Mouse (Mus musculus) forebrain, embryonic 15.5 days (tissue): ENCODE results near the gene Crtap. TPM values are rescaled to one million over a fixed set of nuclear protein-coding genes. Genes with fewer than 3 reads are reported as not detected.

Source experiments
- ATAC-seq: fragments of 200-750 bp; cut with Nextera tagmentation; replicated peaks from 2 replicates; pipeline ENCODE4 v1.8.0; 2017; ENCODE audit warnings: mild to moderate bottlenecking, moderate TSS enrichment, moderate library complexity
- H3K27ac ChIP-seq: fragments of 300-500 bp; sonication (generic); replicated peaks from 2 replicates; pipeline ENCODE4 v1.5.1; 2015; ENCODE audit warnings: mild to moderate bottlenecking, inconsistent platforms
- H3K27me3 ChIP-seq: fragments of 300-500 bp; sonication (generic); 2 replicates; pipeline ENCODE4 v1.6.1; 2015; ENCODE audit warnings: inconsistent platforms
- H3K36me3 ChIP-seq: fragments of 300-500 bp; sonication (generic); 2 replicates; pipeline ENCODE4 v1.6.1; 2015; ENCODE audit warnings: mild to moderate bottlenecking, inconsistent platforms
- H3K4me1 ChIP-seq: fragments of 300-500 bp; sonication (generic); 2 replicates; pipeline ENCODE4 v1.6.1; 2015; ENCODE audit warnings: inconsistent platforms
- H3K4me2 ChIP-seq: fragments of 300-500 bp; sonication (generic); replicated peaks from 2 replicates; pipeline ENCODE4 v1.6.1; 2015; ENCODE audit warnings: mild to moderate bottlenecking, inconsistent platforms
- H3K4me3 ChIP-seq: fragments of 300-500 bp; sonication (generic); 2 replicates; pipeline ENCODE4 v1.5.1; 2015; ENCODE audit warnings: mild to moderate bottlenecking, inconsistent platforms
- H3K9ac ChIP-seq: fragments of 300-500 bp; sonication (generic); replicated peaks from 2 replicates; pipeline ENCODE4 v1.6.1; 2015; ENCODE audit warnings: mild to moderate bottlenecking, inconsistent platforms
- H3K9me3 ChIP-seq: fragments of 300-500 bp; sonication (generic); 2 replicates; pipeline ENCODE4 v1.6.1; 2016; ENCODE audit warnings: inconsistent platforms
- WGBS: fragments of 180-500 bp; shearing (Covaris S2); methylation state at CpG from one replicate; pipeline ENCODE4 v1.1.7; 2015; ENCODE audit warnings: mixed read lengths; 5-methylcytosine and 5-hydroxymethylcytosine counted together
- polyA plus RNA-seq: library from polyadenylated mRNA; unstranded; fragments of >200 nt; fragmentation: Nextera tagmentation; extraction: Ambion mirVana; gene quantifications from 2 replicates; pipeline ENCODE4 v1.2.1, GENCODE M21; 2015

Gene Crtap
- 19.9 and 20.2 TPM in 2 replicates for polyA plus RNA-seq

GRCm38 (mm10) chr9:114389905-114390748, at the start of gene Crtap:
Gene Crtap, minus strand, starts transcription at chr9:114390675.
- H3K27ac ChIP-seq = 0 out of 2 replicates have a peak within 1 kb of the TSS, but pooled peaks have one; percentile 17
- H3K9ac ChIP-seq = peak within 1 kb of the TSS; percentile 70
- no peaks in the 10 kb centered on the region for H3K27me3 ChIP-seq
- H3K4me1 ChIP-seq = peaks cover 5% of the 10 kb centered on the region; the same call in 1 of the 2 replicates
- no peaks in the 10 kb centered on the region for H3K36me3 ChIP-seq
- H3K9me3 ChIP-seq = no peaks in the 10 kb centered on the region; the same call in 1 of the 2 replicates
- peak within 1 kb of the TSS; percentile 95 for H3K4me2 ChIP-seq
- H3K4me3 ChIP-seq = peak within 1 kb of the TSS; percentile 74
- ATAC-seq = peak; percentile 82
- under 1% methylated on average over 96 of the region's 96 CpGs for WGBS

DNA sequence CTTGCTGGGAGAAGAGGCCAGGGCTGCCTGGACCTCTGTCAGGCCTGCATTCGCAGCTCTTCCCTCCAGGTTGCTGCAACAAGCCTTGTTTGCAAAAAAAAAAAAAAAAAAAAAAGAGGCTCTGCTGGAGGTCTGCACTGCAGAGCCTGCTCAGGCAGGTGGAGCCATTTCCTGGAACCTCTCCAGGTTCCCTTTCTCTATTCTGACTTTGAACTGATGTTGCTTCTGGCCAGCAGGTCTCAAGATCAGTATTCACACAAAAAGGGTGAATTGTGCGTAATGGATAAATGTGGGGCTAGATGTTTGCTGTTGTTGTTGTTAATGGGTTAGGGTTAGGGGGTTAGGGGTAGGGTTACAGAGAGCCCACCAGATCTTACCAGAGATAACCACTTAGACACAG, 45.2 kb upstream of the Crtap start:
- Histone ChIP-seq H3K4me3 (no peak overlapping the region), H3K27ac (no peak overlapping the region), H3K4me2 (no peak overlapping the region), H3K36me3 (peaks cover 7% of the 10 kb centered on the region), H3K4me1 (no peaks in the 10 kb centered on the region), H3K9ac (no peak overlapping the region), H3K9me3 (peaks cover 5% of the 10 kb centered on the region; the same call in 1 of the 2 replicates), H3K27me3 (no peaks in the 10 kb centered on the region)
- WGBS = 95% methylated on average over 2 of the region's 2 CpGs
- ATAC-seq = no peak

DNA sequence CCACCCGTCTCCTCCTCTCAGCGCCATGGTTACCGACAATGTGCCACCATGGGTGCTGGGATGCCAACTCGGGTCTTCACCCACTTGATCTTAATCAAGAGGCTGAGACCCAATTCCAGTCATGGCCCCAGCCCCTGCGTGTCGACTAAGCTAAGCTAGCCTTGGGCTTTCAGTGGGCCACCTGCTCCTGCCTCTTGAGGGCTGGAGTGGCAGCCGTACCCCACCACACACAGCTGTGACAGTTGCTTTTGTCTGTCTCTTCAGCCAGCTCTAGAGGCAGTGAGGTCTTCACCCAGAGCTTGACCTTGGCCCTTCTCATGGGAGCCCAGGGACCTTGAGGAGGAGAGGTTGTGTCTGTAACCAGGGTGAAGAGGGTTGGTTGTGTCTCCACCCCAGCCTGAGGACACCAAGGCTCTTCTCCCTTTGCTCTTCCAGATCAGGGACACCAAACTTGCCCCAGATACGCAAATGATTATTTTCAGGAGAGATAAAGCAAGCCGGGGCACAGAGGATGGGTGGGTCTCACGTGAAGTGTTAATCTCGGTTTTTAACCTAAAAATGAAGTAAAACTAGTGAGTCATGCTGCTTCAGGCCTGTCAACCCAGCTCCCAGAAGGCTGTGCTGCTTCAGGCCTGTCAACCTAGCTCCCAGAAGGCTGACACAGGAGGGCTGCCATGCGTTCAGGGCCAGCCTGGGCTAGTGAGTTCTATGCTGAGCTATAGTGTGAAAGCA, 37.8 kb upstream of the Crtap start:
- WGBS = 88% methylated on average over 12 of the region's 12 CpGs
- H3K27ac ChIP-seq = no peak overlapping the region
- no peak overlapping the region for H3K4me2 ChIP-seq
- H3K4me3 ChIP-seq = no peak overlapping the region
- no peaks in the 10 kb centered on the region for H3K4me1 ChIP-seq
- H3K27me3 ChIP-seq = no peaks in the 10 kb centered on the region
- no peaks in the 10 kb centered on the region for H3K9me3 ChIP-seq
- ATAC-seq = no peak
- H3K36me3 ChIP-seq = peaks cover 6% of the 10 kb centered on the region
- H3K9ac ChIP-seq = no peak overlapping the region

- Histone ChIP-seq H3K36me3 (peaks cover 6% of the 10 kb centered on the region), H3K9me3 (no peaks in the 10 kb centered on the region), H3K27ac (no peak overlapping the region), H3K4me2 (no peak overlapping the region), H3K4me1 (no peaks in the 10 kb centered on the region), H3K4me3 (no peak overlapping the region), H3K27me3 (no peaks in the 10 kb centered on the region), H3K9ac (no peak overlapping the region)
- ATAC-seq = no peak
- WGBS = 92% methylated on average over 8 of the region's 8 CpGs
These were observed 37.0 kb upstream of the Crtap start for GRCm38 (mm10) chr9:114427425-114427824.

- 95% methylated on average over 5 of the region's 5 CpGs for WGBS
- Histone ChIP-seq H3K4me2 (no peak overlapping the region), H3K9ac (no peak overlapping the region)
These were observed 35.7 kb upstream of the Crtap start for GRCm38 (mm10) chr9:114426201-114426600.

DNA sequence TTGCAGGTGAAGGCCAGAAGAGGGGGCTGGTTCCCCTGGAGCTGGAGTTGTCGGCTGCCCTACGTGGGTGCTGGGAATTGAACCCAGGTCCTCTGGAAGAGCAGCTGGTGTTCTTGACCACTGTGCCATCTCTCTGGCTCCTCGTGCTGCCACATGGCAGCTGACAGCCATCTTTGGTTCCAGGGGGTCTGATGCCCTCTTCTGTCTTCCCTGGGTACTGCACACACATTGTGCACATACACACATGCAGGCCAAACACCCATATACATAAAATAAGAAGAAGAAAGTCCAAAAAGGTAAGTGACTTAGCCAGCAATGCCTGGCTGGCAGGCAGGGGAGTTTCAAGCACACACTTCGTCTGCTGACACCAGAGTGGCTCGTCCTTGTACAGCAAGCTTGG, 35.1 kb upstream of the Crtap start:
- Histone ChIP-seq H3K36me3 (peaks cover 6% of the 10 kb centered on the region), H3K4me3 (no peak overlapping the region), H3K9me3 (no peaks in the 10 kb centered on the region), H3K4me1 (no peaks in the 10 kb centered on the region), H3K9ac (no peak overlapping the region), H3K27ac (no peak overlapping the region), H3K4me2 (no peak overlapping the region), H3K27me3 (no peaks in the 10 kb centered on the region)
- WGBS = 93% methylated on average over 5 of the region's 5 CpGs
- ATAC-seq = no peak

More at GRCm38 (mm10) chr9:114426201-114426600, 35.7 kb upstream of the Crtap start:
- Histone ChIP-seq H3K4me1 (no peaks in the 10 kb centered on the region), H3K4me3 (no peak overlapping the region), H3K9me3 (no peaks in the 10 kb centered on the region), H3K27ac (no peak overlapping the region), H3K36me3 (peaks cover 6% of the 10 kb centered on the region), H3K27me3 (no peaks in the 10 kb centered on the region)
- ATAC-seq = no peak

GRCm38 (mm10) chr9:114421797-114422196, 31.3 kb upstream of the Crtap start:
- Histone ChIP-seq H3K4me3 (no peak overlapping the region), H3K4me2 (no peak overlapping the region), H3K27ac (no peak overlapping the region), H3K9me3 (no peaks in the 10 kb centered on the region), H3K9ac (no peak overlapping the region), H3K36me3 (peaks cover 6% of the 10 kb centered on the region), H3K4me1 (no peaks in the 10 kb centered on the region), H3K27me3 (no peaks in the 10 kb centered on the region)
- 95% methylated on average over 7 of the region's 7 CpGs for WGBS
- ATAC-seq = no peak

GRCm38 (mm10) chr9:114421045-114421444, 30.6 kb upstream of the Crtap start:
- no peak for ATAC-seq
- Histone ChIP-seq H3K4me3 (no peak overlapping the region), H3K4me2 (no peak overlapping the region), H3K36me3 (peaks cover 6% of the 10 kb centered on the region), H3K9me3 (no peaks in the 10 kb centered on the region), H3K27ac (no peak overlapping the region), H3K27me3 (no peaks in the 10 kb centered on the region), H3K4me1 (no peaks in the 10 kb centered on the region), H3K9ac (no peak overlapping the region)
- 77% methylated on average over 3 of the region's 3 CpGs for WGBS

- WGBS = 73% methylated on average over 8 of the region's 8 CpGs
- Histone ChIP-seq H3K9ac (no peak overlapping the region), H3K4me1 (no peaks in the 10 kb centered on the region), H3K27ac (no peak overlapping the region), H3K27me3 (no peaks in the 10 kb centered on the region), H3K9me3 (no peaks in the 10 kb centered on the region), H3K4me2 (no peak overlapping the region), H3K4me3 (no peak overlapping the region), H3K36me3 (peaks cover 2% of the 10 kb centered on the region)
- ATAC-seq = no peak
These were observed 30.0 kb upstream of the Crtap start for GRCm38 (mm10) chr9:114420443-114420842.

GRCm38 (mm10) chr9:114418187-114418586, 27.7 kb upstream of the Crtap start:
- ATAC-seq = no peak
- no peaks in the 10 kb centered on the region for H3K9me3 ChIP-seq
- H3K27me3 ChIP-seq = no peaks in the 10 kb centered on the region
- no peaks in the 10 kb centered on the region for H3K4me1 ChIP-seq
- H3K4me2 ChIP-seq = no peak overlapping the region
- no peak overlapping the region for H3K4me3 ChIP-seq
- H3K27ac ChIP-seq = no peak overlapping the region
- 77% methylated on average over 7 of the region's 7 CpGs for WGBS
- no peaks in the 10 kb centered on the region for H3K36me3 ChIP-seq
- H3K9ac ChIP-seq = no peak overlapping the region

- WGBS = 92% methylated on average over 21 of the region's 21 CpGs
These were observed 26.4 kb upstream of the Crtap start for GRCm38 (mm10) chr9:114416646-114417517.

More at GRCm38 (mm10) chr9:114416646-114417517, 26.4 kb upstream of the Crtap start:
- Histone ChIP-seq H3K36me3 (no peaks in the 10 kb centered on the region), H3K4me2 (no peak overlapping the region), H3K9me3 (no peaks in the 10 kb centered on the region), H3K4me1 (no peaks in the 10 kb centered on the region), H3K4me3 (no peak overlapping the region), H3K9ac (no peak overlapping the region), H3K27ac (no peak overlapping the region), H3K27me3 (no peaks in the 10 kb centered on the region)
- no peak for ATAC-seq
